Mouse (Mus musculus): ENCODE data around the gene Slc36a4. TPM values are rescaled to one million over a fixed set of nuclear protein-coding genes. Genes with fewer than 3 reads are reported as not detected.

Gene Slc36a4
- total RNA-seq, 2 experiments from 2014 or later: 50.4 to 51.9 TPM

DNA sequence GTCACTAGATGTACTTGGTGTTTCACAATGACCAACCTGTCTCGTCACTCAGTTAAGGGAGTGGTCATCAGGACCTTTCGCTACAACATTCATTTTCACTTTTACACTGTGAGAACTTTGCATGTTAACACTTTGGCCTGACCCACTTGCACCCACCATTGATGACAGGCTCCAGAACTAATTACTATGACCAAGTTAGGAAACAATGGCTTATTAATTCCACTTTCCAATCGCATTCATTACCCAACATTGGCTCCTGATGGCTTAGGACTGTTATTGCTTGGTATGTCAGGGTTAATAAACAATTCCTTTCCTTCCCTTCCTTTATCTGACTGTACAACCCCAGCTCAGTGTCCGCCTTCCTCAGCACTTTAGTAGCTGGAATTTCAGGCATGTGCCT, 72.4 kb downstream of the Slc36a4 start:
- intact Hi-C loops (cut with DNase I): no loop called here
- DNase-seq (ENCODE audit: extremely low spot score in 1 of 2, low spot score in 2 of 2): no peak

DNA sequence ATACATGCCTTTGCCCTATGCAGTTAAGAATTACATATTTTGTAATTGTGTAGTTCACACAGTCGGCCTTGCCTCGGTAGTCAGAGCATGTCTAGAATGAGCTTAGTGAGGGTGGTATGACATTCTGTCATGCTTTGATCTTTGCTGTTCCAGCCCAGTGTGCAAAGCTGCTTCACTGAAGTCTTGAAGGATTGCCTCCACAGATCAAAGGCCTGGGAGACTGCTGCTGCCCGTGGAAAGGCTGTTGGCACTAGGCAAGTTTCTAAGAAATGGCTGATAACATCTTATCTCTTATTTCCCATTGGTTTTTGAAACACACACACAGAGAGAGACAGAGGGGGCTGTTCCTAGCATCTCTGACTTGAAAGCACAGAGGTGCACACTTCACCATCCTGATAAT, 76.7 kb downstream of the Slc36a4 start:
- intact Hi-C loops (cut with DNase I): no loop called here
- DNase-seq (ENCODE audit: extremely low spot score in 1 of 2, low spot score in 2 of 2): no peak

DNA sequence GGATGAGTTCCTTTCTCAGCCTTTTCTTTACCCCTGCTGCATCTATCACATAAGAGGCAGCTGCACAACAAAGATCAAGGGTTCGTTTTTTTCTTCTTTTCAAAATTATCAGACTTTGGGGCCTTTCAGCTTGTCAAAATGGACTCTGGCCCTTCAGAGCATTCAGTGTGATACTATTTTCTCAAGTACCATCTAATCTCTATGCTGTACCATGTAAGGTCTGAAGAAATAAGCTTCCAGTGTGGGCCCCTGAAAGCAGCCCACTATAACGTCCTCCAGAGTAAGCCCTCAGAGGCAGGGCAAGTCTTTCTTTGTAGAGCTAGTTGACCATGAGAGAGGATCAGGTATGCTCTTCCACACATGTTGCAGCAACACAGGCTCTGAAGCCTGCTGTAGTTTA, 77.1 kb downstream of the Slc36a4 start:
- no peak for DNase-seq (ENCODE audit: extremely low spot score in 1 of 2, low spot score in 2 of 2)
- intact Hi-C loops (cut with DNase I): no loop called here

DNA sequence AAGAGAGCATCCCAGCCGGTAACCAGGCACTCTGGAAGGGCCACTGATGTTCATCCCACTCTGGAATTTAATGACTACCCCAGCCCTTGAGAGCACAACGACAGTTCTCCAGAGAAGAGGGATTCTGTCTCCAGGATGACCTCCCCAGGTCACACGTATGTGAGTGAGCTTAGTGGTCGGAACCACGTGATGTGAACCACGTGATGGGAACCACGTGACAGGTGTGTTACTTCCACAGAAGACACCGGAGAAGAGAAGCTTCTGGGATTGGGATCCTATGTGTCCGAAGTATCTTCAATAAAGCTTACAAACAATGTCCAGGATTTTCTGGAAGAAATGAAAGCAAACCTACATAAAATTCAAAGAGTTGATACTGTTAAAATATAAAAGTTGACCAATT, 82.5 kb downstream of the Slc36a4 start:
- intact Hi-C loops (cut with DNase I): no loop called here
- DNase-seq (ENCODE audit: extremely low spot score in 1 of 2, low spot score in 2 of 2): no peak

Other genes starting within 250 kb of the Slc36a4 start
- 1 to 10 TPM; 5.0 to 6.2 TPM for gene Smco4, start 216.3 kb upstream of the Slc36a4 start, total RNA-seq (2021)
- gene Deup1, start 81.8 kb upstream of the Slc36a4 start, total RNA-seq (2021): 1 to 10 TPM; 1.0 to 1.2 TPM
- not detected for gene Mtnr1b, start 164.8 kb downstream of the Slc36a4 start, total RNA-seq (2021)